Mouse (Mus musculus) limb, embryonic 15.5 days (tissue): ENCODE data around the gene Pdcd2l. TPM values are rescaled to one million over a fixed set of nuclear protein-coding genes. Genes with fewer than 3 reads are reported as not detected.
A peak's percentile ranks its signal among the peaks of the same experiment; 100 is the strongest.
"Not testable (repeated sequence)": the region's sequence is repeated elsewhere in the genome, so short reads cannot be mapped to it uniquely, and the experiment has no call there.

ENCODE experiments used
- ATAC-seq: fragments of 200-750 bp; cut with Nextera tagmentation; 2 replicates; pipeline ENCODE4 v1.8.0; 2017; ENCODE audit warnings: low read depth, moderate TSS enrichment; ENCODE audit not compliant: insufficient number of reproducible peaks, low FRiP score, low TSS enrichment
- H3K27ac ChIP-seq: fragments of 300-500 bp; sonication (generic); 2 replicates; pipeline ENCODE4 v1.5.1; 2015; ENCODE audit warnings: moderate library complexity, mild to moderate bottlenecking, inconsistent platforms
- H3K27me3 ChIP-seq: fragments of 300-500 bp; sonication (generic); 2 replicates; pipeline ENCODE4 v1.6.1; 2015; ENCODE audit warnings: inconsistent platforms
- H3K36me3 ChIP-seq: fragments of 300-500 bp; sonication (generic); 2 replicates; pipeline ENCODE4 v1.6.1; 2015; ENCODE audit warnings: inconsistent platforms
- H3K4me1 ChIP-seq: fragments of 300-500 bp; sonication (generic); 2 replicates; pipeline ENCODE4 v1.6.1; 2015; ENCODE audit warnings: inconsistent platforms
- H3K4me2 ChIP-seq: fragments of 300-500 bp; sonication (generic); 2 replicates; pipeline ENCODE4 v1.6.1; 2015; ENCODE audit warnings: mild to moderate bottlenecking, inconsistent platforms
- H3K4me3 ChIP-seq: fragments of 300-500 bp; sonication (generic); 2 replicates; pipeline ENCODE4 v1.5.1; 2015; ENCODE audit warnings: mild to moderate bottlenecking, inconsistent platforms
- H3K9ac ChIP-seq: fragments of 300-500 bp; sonication (generic); 2 replicates; pipeline ENCODE4 v1.6.1; 2015; ENCODE audit warnings: inconsistent platforms
- H3K9me3 ChIP-seq: fragments of 300-500 bp; sonication (generic); 2 replicates; pipeline ENCODE4 v1.6.1; 2016; ENCODE audit warnings: inconsistent platforms
- WGBS: fragments of 180-500 bp; shearing (Covaris S2); methylation state at CpG from one replicate; pipeline ENCODE4 v1.1.7; 2015; 5-methylcytosine and 5-hydroxymethylcytosine counted together
- polyA plus RNA-seq: library from polyadenylated mRNA; unstranded; fragments of >200 nt; fragmentation: Nextera tagmentation; extraction: Ambion mirVana; gene quantifications from 2 replicates; pipeline ENCODE4 v1.2.1, GENCODE M21; 2015

Pdcd2l gene
- polyA plus RNA-seq, 1 experiment from 2014 or later, result 59.1 TPM

GRCm38 (mm10) chr7:34206331-34206730, 9.9 kb upstream of the Pdcd2l start:
- H3K4me1 ChIP-seq, result no peaks in the 10 kb centered on the region
- no peak for ATAC-seq
- H3K9me3 ChIP-seq, result no peaks in the 10 kb centered on the region
- 93% methylated on average over 6 of the region's 6 CpGs for WGBS
- H3K4me3 ChIP-seq, result no peak overlapping the region
- H3K9ac ChIP-seq, result no peak overlapping the region
- no peak overlapping the region for H3K4me2 ChIP-seq
- no peak overlapping the region for H3K27ac ChIP-seq
- peaks cover 99% of the 10 kb centered on the region for H3K36me3 ChIP-seq
- no peaks in the 10 kb centered on the region for H3K27me3 ChIP-seq

- 94% methylated on average over 10 of the region's 10 CpGs for WGBS
- ATAC-seq, result not testable (repeated sequence)
- peaks cover 69% of the 10 kb centered on the region for H3K36me3 ChIP-seq
These were observed 5.7 kb upstream of the Pdcd2l start for GRCm38 (mm10) chr7:34202147-34202546.

GRCm38 (mm10) chr7:34200829-34201228, 4.4 kb upstream of the Pdcd2l start:
- Histone ChIP-seq H3K4me2 (no peak overlapping the region), H3K4me1 (0 out of 2 replicates have a peak, but pooled peaks cover 2% of the 10 kb centered on the region), H3K27me3 (no peaks in the 10 kb centered on the region), H3K4me3 (no peak overlapping the region), H3K36me3 (peaks cover 56% of the 10 kb centered on the region), H3K9ac (no peak overlapping the region), H3K9me3 (no peaks in the 10 kb centered on the region), H3K27ac (no peak overlapping the region)
- WGBS, result 100% methylated on average over 2 of the region's 2 CpGs
- ATAC-seq, result no peak

More at GRCm38 (mm10) chr7:34202147-34202546, 5.7 kb upstream of the Pdcd2l start:
- H3K4me1 ChIP-seq, H3K27ac ChIP-seq, H3K9me3 ChIP-seq, H3K27me3 ChIP-seq, H3K4me2 ChIP-seq, H3K4me3 ChIP-seq, H3K9ac ChIP-seq: not testable (repeated sequence)

GRCm38 (mm10) chr7:34198346-34198745, 1.9 kb upstream of the Pdcd2l start:
- H3K4me1 ChIP-seq, result peaks cover 7% of the 10 kb centered on the region
- no peak overlapping the region for H3K27ac ChIP-seq
- 55% methylated on average over 3 of the region's 3 CpGs for WGBS
- H3K4me2 ChIP-seq, result no peak overlapping the region
- H3K9me3 ChIP-seq, result no peaks in the 10 kb centered on the region
- H3K36me3 ChIP-seq, result peaks cover 38% of the 10 kb centered on the region
- no peak for ATAC-seq
- no peaks in the 10 kb centered on the region for H3K27me3 ChIP-seq
- no peak overlapping the region for H3K4me3 ChIP-seq
- H3K9ac ChIP-seq, result no peak overlapping the region

GRCm38 (mm10) chr7:34195632-34196031, 829 bp downstream of the Pdcd2l start:
- H3K4me2 ChIP-seq, result peak overlapping the region; percentile 74
- no peak overlapping the region for H3K27ac ChIP-seq
- no peaks in the 10 kb centered on the region for H3K9me3 ChIP-seq
- peaks cover 7% of the 10 kb centered on the region for H3K4me1 ChIP-seq
- peaks cover 23% of the 10 kb centered on the region for H3K36me3 ChIP-seq
- H3K4me3 ChIP-seq, result peak overlapping the region; percentile 98
- 35% methylated on average over 3 of the region's 3 CpGs for WGBS
- ATAC-seq, result no peak
- H3K9ac ChIP-seq, result peak overlapping the region; percentile 94
- no peaks in the 10 kb centered on the region for H3K27me3 ChIP-seq

- H3K27me3 ChIP-seq, result no peaks in the 10 kb centered on the region
- no peaks in the 10 kb centered on the region for H3K9me3 ChIP-seq
- WGBS, result 87% methylated on average over 6 of the region's 6 CpGs
- peaks cover 7% of the 10 kb centered on the region for H3K4me1 ChIP-seq
- H3K36me3 ChIP-seq, result peaks cover 41% of the 10 kb centered on the region
- no peak overlapping the region for H3K9ac ChIP-seq
- no peak overlapping the region for H3K27ac ChIP-seq
- H3K4me2 ChIP-seq, result no peak overlapping the region
- ATAC-seq, result no peak
- H3K4me3 ChIP-seq, result no peak overlapping the region
These were observed 3.6 kb downstream of the Pdcd2l start for GRCm38 (mm10) chr7:34192825-34193224.

- Histone ChIP-seq H3K27me3 (no peaks in the 10 kb centered on the region), H3K9me3 (no peaks in the 10 kb centered on the region), H3K36me3 (peaks cover 70% of the 10 kb centered on the region), H3K4me2 (no peak overlapping the region), H3K4me3 (no peak overlapping the region), H3K27ac (no peak overlapping the region), H3K9ac (no peak overlapping the region), H3K4me1 (no peaks in the 10 kb centered on the region)
- no peak for ATAC-seq
- WGBS, result 87% methylated on average over 12 of the region's 12 CpGs
These were observed 7.0 kb downstream of the Pdcd2l start for GRCm38 (mm10) chr7:34189376-34189989.

GRCm38 (mm10) chr7:34183794-34184193, 12.7 kb downstream of the Pdcd2l start:
- Histone ChIP-seq H3K27ac (peak overlapping the region; percentile 43; the same call in 1 of the 2 replicates), H3K4me2 (no peak overlapping the region), H3K4me3 (no peak overlapping the region), H3K27me3 (no peaks in the 10 kb centered on the region), H3K9ac (no peak overlapping the region), H3K36me3 (peaks cover 53% of the 10 kb centered on the region), H3K9me3 (no peaks in the 10 kb centered on the region), H3K4me1 (no peaks in the 10 kb centered on the region)
- 72% methylated on average over 3 of the region's 3 CpGs for WGBS
- 0 out of 2 replicates have a peak, but pooled peaks have one; percentile 24 for ATAC-seq

GRCm38 (mm10) chr7:34183356-34183755, 13.1 kb downstream of the Pdcd2l start:
- H3K4me2 ChIP-seq, result no peak overlapping the region
- no peaks in the 10 kb centered on the region for H3K27me3 ChIP-seq
- peaks cover 48% of the 10 kb centered on the region for H3K36me3 ChIP-seq
- 0 out of 2 replicates have a peak, but pooled peaks have one; percentile 19 for ATAC-seq
- peak overlapping the region; percentile 43; the same call in 1 of the 2 replicates for H3K27ac ChIP-seq
- H3K9ac ChIP-seq, result no peak overlapping the region
- whole genome bisulfite sequencing, result 76% methylated on average over 13 of the region's 13 CpGs
- H3K4me3 ChIP-seq, result no peak overlapping the region
- H3K9me3 ChIP-seq, result no peaks in the 10 kb centered on the region
- no peaks in the 10 kb centered on the region for H3K4me1 ChIP-seq

GRCm38 (mm10) chr7:34176241-34176640, 20.2 kb downstream of the Pdcd2l start:
- not testable (repeated sequence) for H3K27me3 ChIP-seq, H3K4me3 ChIP-seq, ATAC-seq, H3K27ac ChIP-seq, H3K36me3 ChIP-seq, H3K4me1 ChIP-seq, H3K4me2 ChIP-seq, H3K9ac ChIP-seq, H3K9me3 ChIP-seq
- 85% methylated on average over 6 of the region's 6 CpGs for WGBS

- Histone ChIP-seq H3K27me3 (no peaks in the 10 kb centered on the region), H3K9me3 (no peaks in the 10 kb centered on the region), H3K4me1 (0 out of 2 replicates have a peak, but pooled peaks cover 4% of the 10 kb centered on the region), H3K4me2 (no peak overlapping the region), H3K27ac (no peak overlapping the region), H3K36me3 (no peaks in the 10 kb centered on the region), H3K9ac (no peak overlapping the region), H3K4me3 (no peak overlapping the region)
- WGBS, result 81% methylated on average over 1 of the region's 1 CpGs
- no peak for ATAC-seq
These were observed 24.2 kb downstream of the Pdcd2l start for GRCm38 (mm10) chr7:34172251-34172650.

- H3K9me3 ChIP-seq, result no peaks in the 10 kb centered on the region
- peaks cover 8% of the 10 kb centered on the region for H3K4me1 ChIP-seq
- H3K4me2 ChIP-seq, result peak within 1 kb of the TSS; percentile 62
- 86% methylated on average over 3 of the region's 3 CpGs for WGBS
- H3K27ac ChIP-seq, result peak within 1 kb of the TSS; percentile 92
- peak within 1 kb of the TSS; percentile 94 for H3K4me3 ChIP-seq
- H3K9ac ChIP-seq, result peak within 1 kb of the TSS; percentile 97
- H3K27me3 ChIP-seq, result no peaks in the 10 kb centered on the region
- peaks cover 10% of the 10 kb centered on the region for H3K36me3 ChIP-seq
- no peak for ATAC-seq
These were observed 27.0 kb downstream of the Pdcd2l start, which contains the start of gene Uba2 for GRCm38 (mm10) chr7:34169454-34169853. Uba2 (minus strand) TSS chr7:34169599.
